Mouse (Mus musculus): ENCODE results near the gene Slc12a8. TPM values are rescaled to one million over a fixed set of nuclear protein-coding genes. Genes with fewer than 3 reads are reported as not detected.

The Slc12a8 gene
- total and polyA plus RNA-seq, 2 experiments from 2014 or later = 0.71 to 1.1 TPM

DNA sequence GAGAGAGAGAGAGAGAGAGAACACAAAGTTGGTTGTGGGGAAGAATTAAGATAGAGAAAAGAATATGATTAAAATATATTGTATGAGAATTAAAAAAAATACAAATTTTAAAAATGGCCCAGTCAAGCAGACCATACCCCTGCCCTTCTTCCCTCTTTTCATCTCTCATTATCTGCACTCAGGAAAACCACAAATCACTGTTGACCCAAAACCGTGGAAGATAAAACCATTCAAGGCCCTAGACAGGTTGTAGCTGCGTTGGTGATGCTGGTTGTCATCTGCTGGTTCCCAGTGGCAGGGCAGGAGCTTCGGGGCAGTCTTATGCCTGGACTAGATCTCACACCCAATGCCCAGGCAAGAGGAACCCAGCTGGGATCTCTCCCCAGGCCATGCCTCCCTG lies 66.2 kb downstream of the Slc12a8 start:
- ATAC-seq (ENCODE audit: low FRiP score) (no peak), DNase-seq (ENCODE audit: low spot score) (no peak)
- TF ChIP-seq CTCF (IDR thresholded peaks at IDR 0.05) = no peak
- no peak overlapping the region for H3K4me3 ChIP-seq (ENCODE audit: low read depth, low read length)
- no peak overlapping the region; the same call in 1 of the 2 replicates for H3K27ac ChIP-seq (ENCODE audit: low read depth, low read length)
- H3K4me1 ChIP-seq (ENCODE audit: insufficient read depth, low read length) = peaks cover 3% of the 10 kb centered on the region; the same call in 1 of the 2 replicates
- H3K27me3 ChIP-seq (ENCODE audit: insufficient read depth, low read length) = no peaks in the 10 kb centered on the region
- no peaks in the 10 kb centered on the region for H3K9me3 ChIP-seq (ENCODE audit: low read length)
- H3K9ac ChIP-seq (replicated peaks; ENCODE audit: low read length, poor library complexity, severe bottlenecking) = no peak overlapping the region
- no peaks in the 10 kb centered on the region for H3K36me3 ChIP-seq (ENCODE audit: insufficient read depth, low read length)
- 0 out of 2 replicates have a peak overlapping the region, but pooled peaks have one; percentile 7 for H3K4me2 ChIP-seq (ENCODE audit: low read depth, low read length, poor library complexity, severe bottlenecking)
- 57% methylated on average over 3 of the region's 3 CpGs for WGBS

- no peaks in the 10 kb centered on the region for H3K36me3 ChIP-seq (ENCODE audit: insufficient read depth, low read length)
- no peaks in the 10 kb centered on the region for H3K9me3 ChIP-seq (ENCODE audit: low read length)
- peak overlapping the region; percentile 7 for H3K4me2 ChIP-seq (ENCODE audit: low read depth, low read length, poor library complexity, severe bottlenecking)
- no peak for TF ChIP-seq CTCF (IDR thresholded peaks at IDR 0.05)
- no peak for DNase-seq (ENCODE audit: low spot score)
- H3K27me3 ChIP-seq (ENCODE audit: insufficient read depth, low read length) = no peaks in the 10 kb centered on the region
- WGBS = 25% methylated on average over 19 of the region's 19 CpGs
- peak; percentile 44; the same call in 1 of the 2 replicates for ATAC-seq (ENCODE audit: low FRiP score)
- peak overlapping the region; percentile 48; the same call in 1 of the 2 replicates for H3K27ac ChIP-seq (ENCODE audit: low read depth, low read length)
- no peak overlapping the region for H3K9ac ChIP-seq (replicated peaks; ENCODE audit: low read length, poor library complexity, severe bottlenecking)
- H3K4me3 ChIP-seq (ENCODE audit: low read depth, low read length) = no peak overlapping the region
- H3K4me1 ChIP-seq (ENCODE audit: insufficient read depth, low read length) = peaks cover 3% of the 10 kb centered on the region; the same call in 1 of the 2 replicates
Observed at GRCm38 (mm10) chr16:33583881-33584454, 66.8 kb downstream of the Slc12a8 start.

- ATAC-seq (ENCODE audit: low FRiP score) = no peak
- peak overlapping the region; percentile 48; the same call in 1 of the 2 replicates for H3K27ac ChIP-seq (ENCODE audit: low read depth, low read length)
- H3K4me2 ChIP-seq (ENCODE audit: low read depth, low read length, poor library complexity, severe bottlenecking) = peak overlapping the region; percentile 7; the same call in 1 of the 2 replicates
- H3K36me3 ChIP-seq (ENCODE audit: insufficient read depth, low read length) = no peaks in the 10 kb centered on the region
- TF ChIP-seq CTCF (IDR thresholded peaks at IDR 0.05) = no peak
- WGBS = 22% methylated on average over 13 of the region's 13 CpGs
- H3K27me3 ChIP-seq (ENCODE audit: insufficient read depth, low read length) = no peaks in the 10 kb centered on the region
- no peak for DNase-seq (ENCODE audit: low spot score)
- peaks cover 3% of the 10 kb centered on the region; the same call in 1 of the 2 replicates for H3K4me1 ChIP-seq (ENCODE audit: insufficient read depth, low read length)
- no peak overlapping the region for H3K4me3 ChIP-seq (ENCODE audit: low read depth, low read length)
- no peaks in the 10 kb centered on the region for H3K9me3 ChIP-seq (ENCODE audit: low read length)
- 0 out of 2 replicates have a peak overlapping the region, but pooled peaks have one; percentile 19 for H3K9ac ChIP-seq (replicated peaks; ENCODE audit: low read length, poor library complexity, severe bottlenecking)
Observed at GRCm38 (mm10) chr16:33584455-33585082, 67.4 kb downstream of the Slc12a8 start.

DNA sequence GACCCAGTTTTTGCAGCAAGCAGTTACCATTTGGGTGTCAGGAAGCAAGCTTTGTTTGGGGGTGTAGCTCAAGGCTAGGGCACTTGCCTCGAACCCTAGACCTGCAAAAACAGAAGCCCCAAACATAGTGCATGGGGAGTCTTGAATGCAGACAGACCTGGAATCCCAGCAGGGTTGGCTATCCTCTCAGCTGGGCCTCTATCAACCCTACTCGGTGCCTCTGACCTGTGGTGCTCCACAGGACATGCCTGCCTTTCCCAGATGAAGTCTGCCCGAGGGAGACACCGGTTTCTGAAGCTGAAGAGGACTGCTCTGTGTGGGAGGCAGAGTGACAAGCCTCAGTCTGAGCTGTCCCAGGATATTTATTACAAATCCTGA lies 67.9 kb downstream of the Slc12a8 start:
- H3K27ac ChIP-seq (ENCODE audit: low read depth, low read length) = 0 out of 2 replicates have a peak overlapping the region, but pooled peaks have one; percentile 38
- H3K4me3 ChIP-seq (ENCODE audit: low read depth, low read length) = no peak overlapping the region
- H3K9me3 ChIP-seq (ENCODE audit: low read length) = no peaks in the 10 kb centered on the region
- 23% methylated on average over 4 of the region's 4 CpGs for WGBS
- H3K36me3 ChIP-seq (ENCODE audit: insufficient read depth, low read length) = no peaks in the 10 kb centered on the region
- no peak for TF ChIP-seq CTCF (IDR thresholded peaks at IDR 0.05)
- peaks cover 3% of the 10 kb centered on the region; the same call in 1 of the 2 replicates for H3K4me1 ChIP-seq (ENCODE audit: insufficient read depth, low read length)
- no peak for DNase-seq (ENCODE audit: low spot score)
- ATAC-seq (ENCODE audit: low FRiP score) = no peak
- no peaks in the 10 kb centered on the region for H3K27me3 ChIP-seq (ENCODE audit: insufficient read depth, low read length)
- H3K9ac ChIP-seq (replicated peaks; ENCODE audit: low read length, poor library complexity, severe bottlenecking) = 0 out of 2 replicates have a peak overlapping the region, but pooled peaks have one; percentile 19
- H3K4me2 ChIP-seq (ENCODE audit: low read depth, low read length, poor library complexity, severe bottlenecking) = no peak overlapping the region

DNA sequence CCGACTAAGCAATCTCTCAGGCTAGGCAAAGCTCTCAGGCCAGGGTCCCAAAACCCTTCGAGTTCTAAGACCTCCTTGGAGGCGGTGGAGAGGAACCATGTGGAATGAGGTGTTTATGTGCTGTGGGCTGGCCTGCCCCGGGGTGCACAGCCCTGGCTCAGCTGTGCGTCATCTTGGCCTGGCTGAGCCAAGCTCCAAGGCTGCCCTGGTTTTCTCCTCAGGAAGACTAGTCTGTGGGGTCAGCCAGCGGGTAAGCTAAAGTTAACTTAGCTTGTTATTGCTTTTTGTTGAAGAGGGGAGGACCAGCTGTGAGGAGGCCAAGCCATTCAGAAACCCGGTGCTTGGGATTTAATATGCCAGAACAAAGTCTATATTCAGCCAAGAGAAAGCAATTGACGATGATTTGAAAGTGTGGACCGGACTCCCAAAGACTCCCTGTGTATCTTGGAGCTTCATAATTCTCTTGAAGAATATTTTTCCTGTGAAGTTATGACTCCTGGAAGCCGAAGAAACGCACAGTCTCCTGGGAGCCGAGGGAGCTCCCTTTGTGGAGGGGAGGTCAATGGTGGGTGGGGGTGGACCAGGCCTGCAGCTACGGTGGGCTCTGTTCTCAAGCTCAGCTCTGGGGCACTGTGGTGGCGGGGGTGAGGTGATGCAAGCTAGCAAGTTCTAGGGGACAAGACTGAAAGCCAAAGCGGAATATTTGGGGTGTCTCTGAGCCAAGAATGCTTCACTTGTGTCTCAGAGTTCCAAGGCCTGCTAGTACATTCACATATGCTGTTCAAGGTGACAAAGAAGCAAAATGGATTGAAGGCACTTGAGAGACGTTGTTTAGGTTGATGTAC lies 70.4 kb downstream of the Slc12a8 start:
- TF ChIP-seq CTCF (IDR thresholded peaks at IDR 0.05) = no peak
- Histone ChIP-seq H3K4me3 (ENCODE audit: low read depth, low read length) (no peak overlapping the region), H3K9ac (replicated peaks; ENCODE audit: low read length, poor library complexity, severe bottlenecking) (no peak overlapping the region), H3K4me1 (ENCODE audit: insufficient read depth, low read length) (peaks cover 3% of the 10 kb centered on the region; the same call in 1 of the 2 replicates), H3K27ac (ENCODE audit: low read depth, low read length) (no peak overlapping the region), H3K4me2 (ENCODE audit: low read depth, low read length, poor library complexity, severe bottlenecking) (no peak overlapping the region), H3K27me3 (ENCODE audit: insufficient read depth, low read length) (no peaks in the 10 kb centered on the region), H3K36me3 (ENCODE audit: insufficient read depth, low read length) (no peaks in the 10 kb centered on the region), H3K9me3 (ENCODE audit: low read length) (no peaks in the 10 kb centered on the region)
- 70% methylated on average over 16 of the region's 16 CpGs for WGBS
- ATAC-seq (ENCODE audit: low FRiP score) (no peak), DNase-seq (ENCODE audit: low spot score) (no peak)
